Mouse (Mus musculus): ENCODE results near the gene Itpkb. TPM values are rescaled to one million over a fixed set of nuclear protein-coding genes. Genes with fewer than 3 reads are reported as not detected.

Itpkb gene
- total and polyA plus RNA-seq, 3 experiments: 14.6 to 17.8 (median 16.9) TPM

DNA sequence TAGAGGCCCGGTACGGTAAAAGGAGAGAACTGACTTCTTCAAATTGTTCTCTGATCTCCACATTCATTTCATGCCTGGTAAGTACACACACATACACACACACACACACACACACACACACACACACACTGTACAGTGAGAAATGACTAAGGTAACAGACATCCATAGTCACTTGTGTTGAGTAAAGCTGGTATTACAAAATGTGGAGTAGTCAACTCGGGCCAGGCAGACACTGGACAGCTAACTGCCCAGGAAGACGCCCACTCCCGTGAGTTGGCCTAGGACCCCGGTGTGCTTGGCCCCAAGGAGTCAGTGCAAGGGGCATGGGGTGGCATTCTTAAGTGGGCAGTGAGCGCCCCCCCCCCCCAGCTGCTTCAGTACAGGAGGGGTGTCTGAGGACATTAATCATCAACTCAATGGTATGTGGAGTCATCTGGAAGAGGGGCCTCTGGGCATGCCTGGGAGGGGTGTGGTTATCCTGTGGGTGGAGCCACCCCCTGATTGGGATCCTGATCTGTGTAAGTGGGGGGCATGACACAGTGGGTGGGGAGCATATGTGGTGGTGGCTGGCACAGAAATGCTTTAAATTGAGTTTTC is 41.3 kb upstream of the Itpkb start:
- no peak for ATAC-seq (ENCODE audit: extremely low read depth, insufficient number of reproducible peaks, low FRiP score, poor library complexity, severe bottlenecking)
- Histone ChIP-seq H3K4me3 (ENCODE audit: low read depth, low read length) (no peak overlapping the region), H3K27me3 (ENCODE audit: insufficient read depth, low read length) (peaks cover 16% of the 10 kb centered on the region), H3K36me3 (replicated peaks) (no peaks in the 10 kb centered on the region), H3K9me3 (replicated peaks) (no peaks in the 10 kb centered on the region), H3K4me1 (ENCODE audit: insufficient read depth, low read depth, low read length) (peaks cover 22% of the 10 kb centered on the region)
- no peak for TF ChIP-seq GATA2 (IDR thresholded peaks at IDR 0.05; ENCODE audit: borderline replicate concordance, low read depth, low read length)
- no peak for TF ChIP-seq POLR2AphosphoS5 (IDR thresholded peaks at IDR 0.05; ENCODE audit: insufficient replicate concordance, low read depth, low read length)
- TF ChIP-seq CTCF (IDR thresholded peaks at IDR 0.05; ENCODE audit: low read depth, low read length): no peak
- no peak for TF ChIP-seq GATA1 (IDR thresholded peaks at IDR 0.05; ENCODE audit: borderline replicate concordance, low read length)
- TF ChIP-seq TAL1 (conservative IDR thresholded peaks at IDR 0.05; ENCODE audit: low read depth, low read length): no peak
- no peak for DNase-seq (ENCODE audit: low spot score)

- H3K4me1 ChIP-seq (ENCODE audit: insufficient read depth, low read depth, low read length): peaks cover 20% of the 10 kb centered on the region
- no peak for DNase-seq (ENCODE audit: low spot score)
- TF ChIP-seq CTCF (IDR thresholded peaks at IDR 0.05; ENCODE audit: low read depth, low read length) (no peak), POLR2AphosphoS5 (IDR thresholded peaks at IDR 0.05; ENCODE audit: insufficient replicate concordance, low read depth, low read length) (no peak), GATA1 (IDR thresholded peaks at IDR 0.05; ENCODE audit: borderline replicate concordance, low read length) (no peak), GATA2 (IDR thresholded peaks at IDR 0.05; ENCODE audit: borderline replicate concordance, low read depth, low read length) (no peak), TAL1 (conservative IDR thresholded peaks at IDR 0.05; ENCODE audit: low read depth, low read length) (no peak)
- H3K27me3 ChIP-seq (ENCODE audit: insufficient read depth, low read length): peaks cover 8% of the 10 kb centered on the region; the same call in 1 of the 2 replicates
- H3K4me3 ChIP-seq (ENCODE audit: low read depth, low read length): no peak overlapping the region
- no peaks in the 10 kb centered on the region for H3K9me3 ChIP-seq (replicated peaks)
- no peak for ATAC-seq (ENCODE audit: extremely low read depth, insufficient number of reproducible peaks, low FRiP score, poor library complexity, severe bottlenecking)
- no peaks in the 10 kb centered on the region for H3K36me3 ChIP-seq (replicated peaks)
Measured at GRCm38 (mm10) chr1:180289788-180290187, 40.5 kb upstream of the Itpkb start.

DNA sequence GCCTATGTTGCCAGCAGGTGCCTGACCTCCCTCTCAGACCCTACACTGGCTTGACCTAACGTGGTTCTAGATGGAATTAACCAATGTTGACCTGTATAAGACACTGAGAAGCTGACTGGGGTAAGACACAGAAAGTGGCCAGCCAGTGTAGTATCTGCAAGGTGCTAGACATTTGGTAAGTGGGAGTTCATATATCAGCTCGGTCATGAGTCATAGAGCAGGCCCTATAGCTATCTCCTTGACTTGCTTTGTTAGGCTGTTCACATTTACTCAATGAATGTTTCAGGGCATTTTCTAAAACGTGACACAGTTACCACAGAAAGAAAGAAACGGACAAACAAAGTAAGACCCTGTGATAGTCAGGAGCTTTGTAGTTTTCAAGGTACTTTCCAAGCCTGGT is 39.9 kb upstream of the Itpkb start:
- Histone ChIP-seq H3K36me3 (replicated peaks) (no peaks in the 10 kb centered on the region), H3K4me1 (ENCODE audit: insufficient read depth, low read depth, low read length) (peaks cover 20% of the 10 kb centered on the region), H3K4me3 (ENCODE audit: low read depth, low read length) (no peak overlapping the region), H3K27me3 (ENCODE audit: insufficient read depth, low read length) (peaks cover 8% of the 10 kb centered on the region; the same call in 1 of the 2 replicates), H3K9me3 (replicated peaks) (no peaks in the 10 kb centered on the region)
- ATAC-seq (ENCODE audit: extremely low read depth, insufficient number of reproducible peaks, low FRiP score, poor library complexity, severe bottlenecking): no peak
- TF ChIP-seq POLR2AphosphoS5 (IDR thresholded peaks at IDR 0.05; ENCODE audit: insufficient replicate concordance, low read depth, low read length) (no peak), GATA2 (IDR thresholded peaks at IDR 0.05; ENCODE audit: borderline replicate concordance, low read depth, low read length) (no peak), GATA1 (IDR thresholded peaks at IDR 0.05; ENCODE audit: borderline replicate concordance, low read length) (no peak), TAL1 (conservative IDR thresholded peaks at IDR 0.05; ENCODE audit: low read depth, low read length) (no peak), CTCF (IDR thresholded peaks at IDR 0.05; ENCODE audit: low read depth, low read length) (no peak)
- no peak for DNase-seq (ENCODE audit: low spot score)

DNA sequence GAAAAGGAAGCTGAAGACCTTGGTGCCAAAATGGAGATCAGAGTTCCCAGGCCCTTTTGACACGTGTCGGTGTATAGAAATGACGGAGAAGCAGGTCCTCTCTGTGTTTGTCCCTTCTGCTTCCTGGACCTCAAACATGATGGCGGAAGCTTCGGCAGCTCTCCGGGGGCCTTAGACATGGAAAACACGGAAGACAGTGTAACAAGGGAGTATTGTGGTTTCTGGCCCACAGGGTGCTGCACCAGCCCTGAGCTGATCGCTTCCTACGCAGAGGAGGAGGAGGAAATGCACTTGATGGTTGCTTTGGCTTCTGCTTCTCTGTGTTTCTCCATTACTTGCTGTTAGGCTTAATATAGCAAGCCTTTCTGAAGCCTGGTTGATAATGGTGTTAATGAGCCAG is 34.2 kb upstream of the Itpkb start:
- DNase-seq (ENCODE audit: low spot score): no peak
- Histone ChIP-seq H3K36me3 (replicated peaks) (no peaks in the 10 kb centered on the region), H3K4me3 (ENCODE audit: low read depth, low read length) (no peak overlapping the region), H3K9me3 (replicated peaks) (no peaks in the 10 kb centered on the region), H3K27me3 (ENCODE audit: insufficient read depth, low read length) (no peaks in the 10 kb centered on the region), H3K4me1 (ENCODE audit: insufficient read depth, low read depth, low read length) (peaks cover 12% of the 10 kb centered on the region)
- TF ChIP-seq CTCF (IDR thresholded peaks at IDR 0.05; ENCODE audit: low read depth, low read length) (no peak), POLR2AphosphoS5 (IDR thresholded peaks at IDR 0.05; ENCODE audit: insufficient replicate concordance, low read depth, low read length) (no peak), TAL1 (conservative IDR thresholded peaks at IDR 0.05; ENCODE audit: low read depth, low read length) (no peak), GATA1 (IDR thresholded peaks at IDR 0.05; ENCODE audit: borderline replicate concordance, low read length) (no peak), GATA2 (IDR thresholded peaks at IDR 0.05; ENCODE audit: borderline replicate concordance, low read depth, low read length) (no peak)
- no peak for ATAC-seq (ENCODE audit: extremely low read depth, insufficient number of reproducible peaks, low FRiP score, poor library complexity, severe bottlenecking)

GRCm38 (mm10) chr1:180299697-180300096 is 30.6 kb upstream of the Itpkb start:
- Histone ChIP-seq H3K4me3 (ENCODE audit: low read depth, low read length) (no peak overlapping the region), H3K9me3 (replicated peaks) (no peaks in the 10 kb centered on the region), H3K27me3 (ENCODE audit: insufficient read depth, low read length) (no peaks in the 10 kb centered on the region), H3K4me1 (ENCODE audit: insufficient read depth, low read depth, low read length) (peaks cover 14% of the 10 kb centered on the region), H3K36me3 (replicated peaks) (no peaks in the 10 kb centered on the region)
- ATAC-seq (ENCODE audit: extremely low read depth, insufficient number of reproducible peaks, low FRiP score, poor library complexity, severe bottlenecking): no peak
- TF ChIP-seq GATA2 (IDR thresholded peaks at IDR 0.05; ENCODE audit: borderline replicate concordance, low read depth, low read length) (no peak), CTCF (IDR thresholded peaks at IDR 0.05; ENCODE audit: low read depth, low read length) (no peak), POLR2AphosphoS5 (IDR thresholded peaks at IDR 0.05; ENCODE audit: insufficient replicate concordance, low read depth, low read length) (no peak), TAL1 (conservative IDR thresholded peaks at IDR 0.05; ENCODE audit: low read depth, low read length) (no peak), GATA1 (IDR thresholded peaks at IDR 0.05; ENCODE audit: borderline replicate concordance, low read length) (no peak)
- no peak for DNase-seq (ENCODE audit: low spot score)

- Histone ChIP-seq H3K9me3 (replicated peaks) (no peaks in the 10 kb centered on the region), H3K27me3 (ENCODE audit: insufficient read depth, low read length) (no peaks in the 10 kb centered on the region), H3K36me3 (replicated peaks) (no peaks in the 10 kb centered on the region), H3K4me3 (ENCODE audit: low read depth, low read length) (no peak overlapping the region), H3K4me1 (ENCODE audit: insufficient read depth, low read depth, low read length) (peaks cover 16% of the 10 kb centered on the region)
- no peak for ATAC-seq (ENCODE audit: extremely low read depth, insufficient number of reproducible peaks, low FRiP score, poor library complexity, severe bottlenecking)
- TF ChIP-seq GATA1 (IDR thresholded peaks at IDR 0.05; ENCODE audit: borderline replicate concordance, low read length): no peak
- TF ChIP-seq TAL1 (conservative IDR thresholded peaks at IDR 0.05; ENCODE audit: low read depth, low read length): no peak
- no peak for TF ChIP-seq GATA2 (IDR thresholded peaks at IDR 0.05; ENCODE audit: borderline replicate concordance, low read depth, low read length)
- no peak for TF ChIP-seq CTCF (IDR thresholded peaks at IDR 0.05; ENCODE audit: low read depth, low read length)
- no peak for TF ChIP-seq POLR2AphosphoS5 (IDR thresholded peaks at IDR 0.05; ENCODE audit: insufficient replicate concordance, low read depth, low read length)
- no peak for DNase-seq (ENCODE audit: low spot score)
Measured at GRCm38 (mm10) chr1:180300292-180300691, 30.0 kb upstream of the Itpkb start.

All from G1E (cell line).